Mouse (Mus musculus) brain, adult 2 months (tissue): ENCODE results near the gene Dclk2.

Experiments used
- DNase-seq: peaks from one replicate; pipeline ENCODE4 v3.0.0; 2011; ENCODE audit warnings: low read depth, low spot score

Dclk2 gene

GRCm38 (mm10) chr3:86894491-86894890 lies 26.2 kb downstream of the Dclk2 start:
- no peak for DNase-seq

- peak; percentile 61 for DNase-seq
These were observed 33.1 kb downstream of the Dclk2 start for GRCm38 (mm10) chr3:86887512-86887911.

DNA sequence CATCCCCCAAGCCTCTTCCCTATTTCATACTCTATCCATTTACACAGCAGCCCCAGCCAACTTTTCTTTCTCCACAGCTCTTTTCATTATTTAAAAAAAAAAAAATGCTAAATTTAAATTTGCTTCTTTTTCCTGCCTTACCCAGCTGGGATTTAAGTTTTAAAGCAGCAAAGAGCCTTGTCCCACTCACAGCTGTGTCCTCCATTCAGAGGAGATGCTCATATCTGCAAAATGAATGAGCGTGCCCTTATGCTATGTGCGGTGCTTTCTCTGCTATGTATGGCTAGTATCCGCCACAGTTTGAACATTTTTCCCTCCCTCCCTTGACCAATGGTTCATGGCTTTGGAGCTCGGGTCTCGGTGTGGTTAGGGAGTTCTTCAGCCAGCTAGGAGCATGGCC lies 35.5 kb downstream of the Dclk2 start:
- DNase-seq = peak; percentile 53

GRCm38 (mm10) chr3:86884481-86884880 lies 36.2 kb downstream of the Dclk2 start:
- no peak for DNase-seq

GRCm38 (mm10) chr3:86883985-86884384 lies 36.7 kb downstream of the Dclk2 start:
- no peak for DNase-seq

DNA sequence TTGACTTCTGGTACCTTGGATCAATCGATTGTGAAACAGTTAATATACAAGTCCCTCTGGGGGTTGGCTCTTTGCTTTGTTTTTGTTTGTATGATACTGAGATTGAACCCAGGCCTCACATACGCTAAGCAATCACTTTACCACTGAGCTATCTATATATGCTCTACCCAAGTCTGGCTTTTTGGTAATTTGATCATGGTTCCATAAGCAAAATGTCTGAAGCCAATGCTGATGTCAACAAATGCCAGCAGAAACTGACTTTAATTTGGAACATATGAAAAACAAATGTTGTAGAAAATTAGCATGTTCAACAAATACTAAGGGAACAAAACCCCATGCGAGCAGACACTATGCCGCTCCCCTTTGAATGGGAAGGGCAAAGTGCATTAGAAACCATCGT lies 44.7 kb downstream of the Dclk2 start:
- no peak for DNase-seq

GRCm38 (mm10) chr3:86873092-86873600 lies 47.5 kb downstream of the Dclk2 start:
- DNase-seq = peak; percentile 78

GRCm38 (mm10) chr3:86870952-86871351 lies 49.7 kb downstream of the Dclk2 start:
- DNase-seq = no peak

- DNase-seq = peak; percentile 78
These were observed 50.2 kb downstream of the Dclk2 start for GRCm38 (mm10) chr3:86870411-86870810.

- DNase-seq = peak; percentile 78
These were observed 51.9 kb downstream of the Dclk2 start for GRCm38 (mm10) chr3:86868721-86869120.

GRCm38 (mm10) chr3:86863327-86864008 lies 57.2 kb downstream of the Dclk2 start:
- no peak for DNase-seq

DNA sequence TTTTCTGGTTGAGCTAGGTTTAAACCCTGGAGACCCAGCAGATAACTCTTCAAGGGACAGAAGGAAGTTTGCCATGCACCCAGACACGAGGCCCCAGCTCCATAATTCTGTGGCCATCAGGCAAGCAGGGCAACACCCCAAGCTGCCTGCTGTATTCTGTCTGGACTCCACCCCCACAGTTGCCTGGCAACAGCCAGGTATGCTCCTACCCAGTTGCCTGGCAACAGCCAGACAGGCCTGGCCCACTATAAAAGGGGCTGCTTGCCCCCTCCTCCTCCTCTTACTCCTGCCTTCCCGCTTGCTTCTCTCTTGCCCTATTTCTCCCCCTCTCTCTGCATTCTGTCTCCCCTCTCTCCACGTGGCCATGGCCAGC lies 57.7 kb downstream of the Dclk2 start:
- peak; percentile 64 for DNase-seq

- peak; percentile 24 for DNase-seq
These were observed 58.3 kb downstream of the Dclk2 start for GRCm38 (mm10) chr3:86862245-86862938.

DNA sequence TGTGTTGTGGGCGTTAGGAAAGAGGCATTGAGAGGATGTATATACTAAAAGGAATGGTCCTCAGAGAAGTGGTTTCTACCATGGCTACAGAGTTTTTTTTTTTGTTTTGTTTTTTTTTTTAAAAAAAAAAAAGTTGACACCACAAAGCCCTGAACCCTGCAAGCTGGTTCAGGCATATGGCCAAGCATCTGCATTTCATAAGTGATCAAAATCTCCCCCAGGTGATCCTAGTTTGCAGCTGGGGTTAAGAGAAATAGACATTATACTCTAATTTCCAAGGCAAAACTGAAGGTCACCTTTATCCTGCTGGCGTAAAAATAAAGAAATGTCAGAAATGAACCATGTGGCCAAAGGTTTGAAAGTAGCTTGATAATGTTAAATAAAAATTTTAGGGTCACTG lies 60.9 kb downstream of the Dclk2 start:
- DNase-seq = no peak

- no peak for DNase-seq
These were observed 62.0 kb downstream of the Dclk2 start for GRCm38 (mm10) chr3:86858699-86859098.

DNA sequence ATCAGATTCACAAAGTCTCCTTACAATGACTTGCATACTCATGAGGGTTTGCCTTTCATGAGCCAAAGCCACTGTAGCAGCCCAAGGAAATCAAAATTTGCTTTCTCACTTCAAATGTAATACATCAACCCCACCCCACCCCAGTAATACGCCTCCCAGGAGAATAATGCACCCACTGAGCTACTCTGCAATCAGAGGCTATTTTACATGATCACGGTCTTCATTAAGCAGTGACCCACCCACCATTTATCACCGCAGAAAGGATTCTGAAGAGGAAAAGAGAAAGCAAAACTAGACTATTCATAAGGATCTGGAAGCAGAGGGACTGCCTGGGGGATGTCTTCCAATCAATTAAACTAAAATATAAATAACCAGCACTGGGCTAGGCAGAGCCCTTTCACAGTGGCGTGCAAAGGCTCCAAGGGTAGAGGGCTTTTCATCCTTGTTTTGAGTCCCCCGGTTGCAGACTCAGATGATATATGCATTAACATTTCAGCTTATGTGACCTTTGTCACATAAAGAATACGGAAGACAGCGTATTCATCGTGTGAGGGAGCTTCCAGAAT lies 62.7 kb downstream of the Dclk2 start:
- DNase-seq = no peak

DNA sequence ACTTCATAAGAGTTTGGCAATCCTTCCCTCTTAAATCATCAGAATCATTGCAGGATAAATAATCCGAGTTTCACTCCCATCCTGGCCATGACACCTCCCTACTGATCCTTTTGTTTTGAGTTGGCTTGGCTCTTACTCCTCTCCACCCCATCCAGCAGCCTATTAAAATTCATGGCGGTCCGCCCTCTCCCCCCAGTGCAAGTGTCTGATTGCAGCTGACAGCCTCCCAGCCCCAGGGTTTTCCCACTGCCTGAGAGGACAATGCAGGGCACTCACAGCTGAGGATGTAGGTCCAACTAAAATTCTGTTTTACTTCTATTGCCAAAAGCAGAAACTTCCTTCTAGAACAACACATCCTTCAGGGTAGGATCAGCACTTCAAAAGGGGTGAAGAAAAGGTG lies 67.8 kb downstream of the Dclk2 start:
- no peak for DNase-seq

DNA sequence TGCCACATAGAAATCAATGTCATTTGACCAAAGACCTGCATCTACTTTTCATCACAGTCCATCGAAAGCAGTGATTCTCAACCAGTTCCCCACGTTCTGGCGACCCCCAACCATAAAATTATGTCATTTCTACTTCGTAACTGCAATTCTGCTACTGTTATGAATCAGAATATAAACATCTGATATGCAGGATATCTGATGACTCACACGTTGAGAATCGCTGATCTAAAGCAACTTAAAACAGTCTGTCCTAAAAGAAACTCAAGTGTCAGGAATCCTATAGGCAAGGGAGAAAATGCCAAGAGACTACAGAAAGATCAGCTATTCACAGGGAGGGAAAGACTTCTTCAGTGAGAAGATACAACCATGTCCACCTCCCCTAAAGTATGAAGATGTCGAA lies 69.5 kb downstream of the Dclk2 start:
- DNase-seq = no peak

DNA sequence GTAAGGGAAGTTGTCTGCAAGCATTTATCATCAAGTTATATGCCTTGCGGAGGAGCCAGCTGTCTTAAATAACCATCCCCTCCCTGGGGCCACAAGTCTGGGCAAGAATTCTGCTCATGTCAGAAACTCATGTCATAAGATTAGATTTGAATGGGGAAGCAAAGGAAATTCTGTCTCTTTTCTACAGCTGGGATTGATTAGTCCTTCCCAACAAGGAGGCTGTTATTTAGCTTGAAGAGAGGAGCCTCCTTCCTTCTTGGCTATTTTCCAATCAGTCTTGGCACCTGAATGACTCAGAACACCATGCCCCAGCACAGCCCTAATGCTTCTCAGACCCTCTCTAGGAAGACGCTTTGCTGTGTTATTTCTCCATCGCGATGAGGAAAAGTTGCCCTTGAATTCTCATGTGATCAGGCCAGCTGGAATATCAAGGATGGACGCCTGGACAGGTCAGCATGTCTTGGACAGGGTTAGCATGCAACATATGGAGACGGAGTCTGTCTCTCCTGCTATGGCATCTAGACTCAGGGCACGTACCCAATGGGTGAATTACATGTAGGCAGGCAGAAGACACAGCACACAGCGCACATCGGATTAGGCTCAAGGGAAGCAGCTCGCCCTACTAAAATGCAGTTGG lies 70.1 kb downstream of the Dclk2 start:
- DNase-seq = peak; percentile 92

DNA sequence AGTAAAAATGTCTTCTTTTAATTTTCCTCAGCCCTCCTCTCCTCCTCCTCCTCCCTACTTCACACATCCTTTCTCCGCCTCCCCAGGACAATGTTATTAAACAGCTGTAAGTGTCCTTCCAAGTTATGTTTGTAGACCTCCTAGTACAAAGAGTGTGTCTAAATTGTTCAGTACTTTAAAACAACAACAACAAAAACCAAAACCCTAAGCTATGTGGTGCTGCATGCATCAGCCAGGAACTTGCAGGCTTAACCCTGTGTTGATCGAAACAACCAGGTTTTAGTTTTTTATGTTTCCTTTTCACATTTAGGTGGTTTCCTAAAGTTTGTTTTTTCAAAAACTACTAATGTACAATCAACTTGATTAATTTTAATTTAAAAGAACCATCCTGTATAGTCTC lies 71.3 kb downstream of the Dclk2 start:
- no peak for DNase-seq

- DNase-seq = no peak
These were observed 73.1 kb downstream of the Dclk2 start for GRCm38 (mm10) chr3:86847536-86847935.

GRCm38 (mm10) chr3:86846036-86846435 lies 74.6 kb downstream of the Dclk2 start:
- no peak for DNase-seq
